Mouse (Mus musculus): ENCODE results near the gene Gale.

DNA sequence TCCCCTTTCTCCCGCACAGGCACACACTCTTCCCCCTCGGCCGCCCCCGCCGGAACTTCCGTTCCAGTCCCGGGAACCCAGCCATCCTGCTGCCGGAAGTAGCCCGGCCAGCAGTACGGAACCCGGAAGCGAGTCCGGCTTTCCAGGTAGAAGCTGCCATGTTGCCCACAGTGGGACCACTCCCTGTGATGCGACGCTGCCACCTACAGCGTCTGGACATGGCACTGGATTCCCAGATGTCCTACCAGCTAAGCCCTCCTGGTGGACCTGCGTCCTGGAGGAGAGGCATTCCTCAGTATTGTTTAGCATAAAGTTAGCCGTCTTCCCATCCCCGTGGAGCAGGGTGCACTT is 9.0 kb downstream of the Gale start, which contains the start of gene Lypla2:
- no peak for TF ChIP-seq CTCF (IDR thresholded peaks at IDR 0.05; ENCODE audit: borderline replicate concordance, control insufficient read depth, extremely low read depth, insufficient read depth, low read length, poor library complexity)
- peak; percentile 55; the same call in 1 of the 2 replicates for TF ChIP-seq POLR2A (IDR thresholded peaks at IDR 0.05; ENCODE audit: control insufficient read depth, extremely low read depth, insufficient read depth, low read length, poor library complexity)

Data from thymus, adult 2 months (tissue).